Mouse (Mus musculus) stomach, postnatal 0 days (tissue): ENCODE data around the gene Ube2h.

Experiments
- CTCF ChIP-seq: IDR thresholded peaks from 2 replicates; pipeline ENCODE4 v1.5.1; 2016; ENCODE audit warnings: antibody characterized with exemption, low read depth, mild to moderate bottlenecking, moderate library complexity
- EP300 ChIP-seq: optimal IDR thresholded peaks from 2 replicates; pipeline ENCODE3; 2016; ENCODE audit warnings: antibody characterized with exemption

- TF ChIP-seq CTCF (no peak), EP300 (no peak)
These were observed 129.0 kb downstream of the Ube2h start for GRCm38 (mm10) chr6:30175225-30175917.
